Mouse (Mus musculus) embryo, embryonic 10 days (tissue): ENCODE data around the gene Ganc.
A peak's percentile ranks its signal among the peaks of the same experiment; 100 is the strongest.

Experiments used
- DNase-seq: peaks from one replicate; pipeline ENCODE4 v3.0.0-alpha.2; 2015; ENCODE audit warnings: low spot score

Ganc gene

GRCm38 (mm10) chr2:120501136-120501918 is 97.6 kb downstream of the Ganc start:
- DNase-seq: peak; percentile 20

- DNase-seq: no peak
Measured at GRCm38 (mm10) chr2:120501931-120502604, 98.4 kb downstream of the Ganc start.

- no peak for DNase-seq
Measured at GRCm38 (mm10) chr2:120502605-120502990, 98.9 kb downstream of the Ganc start.

- no peak for DNase-seq
Measured at GRCm38 (mm10) chr2:120503094-120503493, 99.4 kb downstream of the Ganc start.

- no peak for DNase-seq
Measured at GRCm38 (mm10) chr2:120503992-120504391, 100.3 kb downstream of the Ganc start.
